Mouse (Mus musculus) Patski (cell line): ENCODE measurements around the gene Manba. TPM values are rescaled to one million over a fixed set of nuclear protein-coding genes. Genes with fewer than 3 reads are reported as not detected.

Experiments used
- ATAC-seq: fragments of 100-300 bp; one replicate; pipeline ENCODE4 v1.8.0; 2021
- CTCF ChIA-PET: fragments of 350-600 bp; sonication (Branson Sonifier 250); formaldehyde crosslinking; loops from one replicate; lab custom pipeline; 2022; ENCODE audit warnings: inconsistent platforms; lab: Charles Lee
- POLR2A ChIA-PET: fragments of 350-600 bp; sonication (Branson Sonifier 250); formaldehyde crosslinking; loops from one replicate; lab custom pipeline; 2022; ENCODE audit warnings: antibody characterized with exemption, inconsistent platforms; lab: Charles Lee
- DNase-seq: peaks from one replicate; pipeline ENCODE4 v3.0.0-alpha.2; 2011; ENCODE audit warnings: low read depth, low spot score
- H3K27me3 ChIP-seq: fragments of 371-371 bp; one replicate; pipeline ENCODE4 v1.5.1; 2021
- CTCF ChIP-seq: fragments of 100-300 bp; IDR thresholded peaks from one replicate; pipeline ENCODE4 v1.5.1; 2021
- in situ Hi-C: fragments of 300-500 bp; cut with MboI; formaldehyde crosslinking; loops from 3 replicates; pipeline ENCODE4 v1.11.1; 2018; ENCODE audit warnings: low pct_unique_long_range_greater_than_20kb, mixed read lengths
- polyA plus RNA-seq: library from polyadenylated mRNA; unstranded; gene quantifications from one replicate; pipeline ENCODE4 v1.2.3, GENCODE M21; 2021

Manba gene
- polyA plus RNA-seq, 1 experiment from 2014 or later = 177 TPM

- ATAC-seq = no peak
Observed at GRCm38 (mm10) chr3:135568633-135569032, 83.2 kb downstream of the Manba start.

GRCm38 (mm10) chr3:135571540-135571939 is 86.1 kb downstream of the Manba start:
- in situ Hi-C loops = no loop called here
- POLR2A ChIA-PET = no interaction called here
- CTCF ChIA-PET = interaction anchor here (1.4 to 1.8 kb wide), 2 partner anchors 14 to 167 kb away, joined by 3 to 6 read pairs; no protein-coding TSS in a partner anchor
- ATAC-seq (no peak), DNase-seq (no peak)
- no peaks in the 10 kb centered on the region for H3K27me3 ChIP-seq
- no peak for TF ChIP-seq CTCF

More at GRCm38 (mm10) chr3:135568633-135569032, 83.2 kb downstream of the Manba start:
- H3K27me3 ChIP-seq = no peaks in the 10 kb centered on the region
- no peak for DNase-seq
- TF ChIP-seq CTCF = no peak
- ChIA-PET CTCF (interaction anchor here (1.0 kb wide), 1 partner anchor 12 kb away, joined by 3 read pairs; no protein-coding TSS in a partner anchor), POLR2A (no interaction called here)
- in situ Hi-C loops = no loop called here

- POLR2A ChIA-PET = interaction anchor here (0.6 to 0.7 kb wide), 2 partner anchors 13 to 1964 kb away, joined by 3 to 4 read pairs; no protein-coding TSS in a partner anchor
- TF ChIP-seq CTCF = no peak
- CTCF ChIA-PET = interaction anchor here (0.6 to 1.4 kb wide), 5 partner anchors 8 to 158 kb away, joined by 3 to 4 read pairs (median 3); no protein-coding TSS in a partner anchor
- no peak for ATAC-seq
- in situ Hi-C loops = no loop called here
- no peak for DNase-seq
- H3K27me3 ChIP-seq = no peaks in the 10 kb centered on the region
Observed at GRCm38 (mm10) chr3:135573051-135573450, 87.6 kb downstream of the Manba start.

- no peak for ATAC-seq
- DNase-seq = no peak
- TF ChIP-seq CTCF = no peak
- ChIA-PET CTCF (interaction anchor here (1.0 kb wide), 1 partner anchor 13 kb away, joined by 3 read pairs; no protein-coding TSS in a partner anchor), POLR2A (no interaction called here)
- H3K27me3 ChIP-seq = no peaks in the 10 kb centered on the region
- in situ Hi-C loops = no loop called here
Observed at GRCm38 (mm10) chr3:135575126-135575525, 89.7 kb downstream of the Manba start.

- ChIA-PET CTCF (interaction anchor here (0.9 to 1.6 kb wide), 2 partner anchors 17 to 37 kb away, joined by 3 to 4 read pairs; no protein-coding TSS in a partner anchor), POLR2A (interaction anchor here (1.0 kb wide), 1 partner anchor 60 kb away, joined by 3 read pairs; no protein-coding TSS in a partner anchor)
- no peak for ATAC-seq
- in situ Hi-C loops = no loop called here
- H3K27me3 ChIP-seq = no peaks in the 10 kb centered on the region
- DNase-seq = no peak
- TF ChIP-seq CTCF = no peak
Observed at GRCm38 (mm10) chr3:135578588-135579140, 93.3 kb downstream of the Manba start.

- no peak for TF ChIP-seq CTCF
- ChIA-PET POLR2A (interaction anchor here (1.0 kb wide), 1 partner anchor 59 kb away, joined by 3 read pairs; no protein-coding TSS in a partner anchor), CTCF (interaction anchor here (0.8 to 1.6 kb wide), 3 partner anchors 17 to 151 kb away, joined by 3 to 4 read pairs (median 3); no protein-coding TSS in a partner anchor)
- in situ Hi-C loops = no loop called here
- no peaks in the 10 kb centered on the region for H3K27me3 ChIP-seq
- DNase-seq = no peak
- no peak for ATAC-seq
Observed at GRCm38 (mm10) chr3:135579179-135579578, 93.8 kb downstream of the Manba start.

GRCm38 (mm10) chr3:135580439-135581275 is 95.2 kb downstream of the Manba start:
- POLR2A ChIA-PET = interaction anchor here (1.4 kb wide), 1 partner anchor 21 kb away, joined by 3 read pairs; no protein-coding TSS in a partner anchor
- CTCF ChIA-PET = interaction anchor here (0.9 to 1.6 kb wide), 5 partner anchors 10 to 20 kb away, joined by 3 to 5 read pairs (median 4); no protein-coding TSS in a partner anchor
- in situ Hi-C loops = no loop called here
- DNase-seq (no peak), ATAC-seq (no peak)
- no peaks in the 10 kb centered on the region for H3K27me3 ChIP-seq
- TF ChIP-seq CTCF = no peak

- TF ChIP-seq CTCF = no peak
- ChIA-PET CTCF (interaction anchor here (0.6 to 1.5 kb wide), 8 partner anchors 9 to 179 kb away, joined by 3 to 4 read pairs (median 3); no protein-coding TSS in a partner anchor), POLR2A (interaction anchor here (0.9 to 1.4 kb wide), 2 partner anchors 20 to 143 kb away, joined by 3 read pairs; no protein-coding TSS in a partner anchor)
- no peak for ATAC-seq
- no peak for DNase-seq
- H3K27me3 ChIP-seq = no peaks in the 10 kb centered on the region
- in situ Hi-C loops = no loop called here
Observed at GRCm38 (mm10) chr3:135581606-135582117, 96.3 kb downstream of the Manba start.

- no peaks in the 10 kb centered on the region for H3K27me3 ChIP-seq
- in situ Hi-C loops = no loop called here
- no peak for TF ChIP-seq CTCF
- ATAC-seq (no peak), DNase-seq (no peak)
- ChIA-PET CTCF (interaction anchor here (1.0 to 1.5 kb wide), 5 partner anchors 8 to 180 kb away, joined by 3 to 4 read pairs (median 4); no protein-coding TSS in a partner anchor), POLR2A (interaction anchor here (0.9 kb wide), 1 partner anchor 143 kb away, joined by 3 read pairs; no protein-coding TSS in a partner anchor)
Observed at GRCm38 (mm10) chr3:135582246-135582645, 96.8 kb downstream of the Manba start.

- TF ChIP-seq CTCF = no peak
- H3K27me3 ChIP-seq = no peaks in the 10 kb centered on the region
- in situ Hi-C loops = no loop called here
- POLR2A ChIA-PET = interaction anchor here (0.7 to 1.0 kb wide), 2 partner anchors 10 to 37 kb away, joined by 4 read pairs; no protein-coding TSS in a partner anchor
- DNase-seq (no peak), ATAC-seq (no peak)
- CTCF ChIA-PET = no interaction called here
Observed at GRCm38 (mm10) chr3:135585482-135585881, 100.1 kb downstream of the Manba start.
